Mouse (Mus musculus): ENCODE measurements around the gene Mxi1. TPM values are rescaled to one million over a fixed set of nuclear protein-coding genes. Genes with fewer than 3 reads are reported as not detected.
A peak's percentile ranks its signal among the peaks of the same experiment; 100 is the strongest.

The Mxi1 gene
- polyA plus RNA-seq, 1 experiment from 2014 or later: 43.0 TPM

DNA sequence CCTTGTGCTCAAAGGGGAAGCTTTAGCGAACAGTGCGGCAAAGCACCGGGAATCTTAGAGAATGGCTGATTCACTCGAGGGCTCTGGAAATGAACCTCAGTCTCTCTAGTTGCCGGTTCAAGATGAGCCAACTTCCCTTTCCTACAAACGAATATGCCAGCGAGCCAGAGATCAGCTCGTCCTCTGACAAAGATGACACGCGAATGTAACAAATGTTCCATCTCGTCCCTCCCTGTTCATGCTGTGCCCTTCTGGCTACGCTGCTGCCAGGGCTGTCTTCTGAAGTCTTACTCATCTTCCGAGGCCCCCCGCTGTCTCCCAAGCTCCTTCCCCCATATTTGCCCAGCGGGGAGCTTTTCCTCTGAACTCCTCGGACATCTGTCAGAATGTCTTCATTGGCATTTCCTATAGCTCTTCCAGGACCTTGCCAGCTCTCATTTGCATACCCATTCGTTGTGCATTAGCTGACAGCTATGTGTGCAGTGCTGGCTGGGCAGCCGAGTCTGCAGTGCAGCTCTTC, 94.6 kb downstream of the Mxi1 start:
- Histone ChIP-seq H3K9me3 (ENCODE audit: low read length) (no peaks in the 10 kb centered on the region), H3K27me3 (replicated peaks; ENCODE audit: insufficient read depth, low read length) (no peaks in the 10 kb centered on the region), H3K36me3 (ENCODE audit: insufficient read depth, low read length) (no peaks in the 10 kb centered on the region), H3K4me3 (ENCODE audit: low read depth, low read length) (no peak overlapping the region), H3K27ac (ENCODE audit: low read length) (no peak overlapping the region), H3K4me1 (ENCODE audit: insufficient read depth, low read depth, low read length) (no peaks in the 10 kb centered on the region), H3K9ac (replicated peaks; ENCODE audit: low read depth) (no peak overlapping the region), H3K4me2 (replicated peaks; ENCODE audit: low read depth, low read length) (no peak overlapping the region)
- DNase-seq (ENCODE audit: low spot score) (no peak), ATAC-seq (no peak)
- TF ChIP-seq CTCF (IDR thresholded peaks at IDR 0.05) (no peak), EP300 (IDR thresholded peaks at IDR 0.05) (no peak)
- 74% methylated on average over 18 of the region's 18 CpGs for WGBS

DNA sequence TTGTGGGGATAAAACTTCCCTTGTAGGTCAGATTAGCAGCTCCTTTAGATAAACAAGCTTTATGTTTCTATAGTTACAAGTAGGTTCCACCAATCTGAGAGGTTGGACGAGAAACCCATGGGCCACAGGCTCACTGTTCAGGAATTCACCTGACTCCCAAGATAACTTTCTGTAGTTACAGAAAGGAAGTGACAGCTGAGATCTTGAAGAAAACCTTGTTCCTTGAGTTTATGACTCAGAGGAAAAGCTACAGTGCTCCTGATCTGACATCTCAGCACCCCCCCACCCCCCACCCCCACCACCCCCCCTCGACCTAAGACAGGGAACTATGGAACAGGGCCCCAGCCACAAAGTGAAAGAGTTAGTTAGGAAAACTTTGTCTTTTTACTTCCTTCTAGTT, 95.5 kb downstream of the Mxi1 start:
- Histone ChIP-seq H3K36me3 (ENCODE audit: insufficient read depth, low read length) (no peaks in the 10 kb centered on the region), H3K27ac (ENCODE audit: low read length) (no peak overlapping the region), H3K4me2 (replicated peaks; ENCODE audit: low read depth, low read length) (no peak overlapping the region), H3K4me3 (ENCODE audit: low read depth, low read length) (no peak overlapping the region), H3K9me3 (ENCODE audit: low read length) (no peaks in the 10 kb centered on the region), H3K9ac (replicated peaks; ENCODE audit: low read depth) (no peak overlapping the region), H3K27me3 (replicated peaks; ENCODE audit: insufficient read depth, low read length) (no peaks in the 10 kb centered on the region), H3K4me1 (ENCODE audit: insufficient read depth, low read depth, low read length) (no peaks in the 10 kb centered on the region)
- TF ChIP-seq EP300 (IDR thresholded peaks at IDR 0.05) (no peak), CTCF (IDR thresholded peaks at IDR 0.05) (no peak)
- DNase-seq (ENCODE audit: low spot score) (no peak), ATAC-seq (no peak)
- WGBS: 34% methylated on average over 2 of the region's 2 CpGs

DNA sequence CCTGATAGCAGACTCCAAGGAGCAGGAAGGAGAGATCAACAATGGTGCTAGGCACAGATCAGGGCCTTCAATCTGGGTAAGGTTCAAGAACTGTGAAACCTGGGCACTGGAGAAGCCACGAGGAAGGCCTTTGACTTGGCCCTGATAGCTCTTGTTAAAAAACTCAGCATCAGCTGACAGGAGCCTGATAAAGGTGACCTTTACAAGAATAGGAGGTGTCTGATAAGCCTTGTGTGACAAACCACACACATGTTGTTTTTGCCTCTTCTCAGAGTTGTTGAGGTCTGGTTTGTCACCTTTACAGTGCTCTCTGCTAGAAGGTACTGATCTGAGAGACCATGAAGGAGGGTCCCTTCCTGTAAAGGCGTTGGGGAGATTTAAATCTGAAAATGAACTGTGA, 97.0 kb downstream of the Mxi1 start:
- no peak overlapping the region for H3K4me3 ChIP-seq (ENCODE audit: low read depth, low read length)
- no peaks in the 10 kb centered on the region for H3K36me3 ChIP-seq (ENCODE audit: insufficient read depth, low read length)
- no peaks in the 10 kb centered on the region for H3K9me3 ChIP-seq (ENCODE audit: low read length)
- DNase-seq (ENCODE audit: low spot score): no peak
- H3K9ac ChIP-seq (replicated peaks; ENCODE audit: low read depth): no peak overlapping the region
- no peak overlapping the region for H3K27ac ChIP-seq (ENCODE audit: low read length)
- no peak for TF ChIP-seq CTCF (IDR thresholded peaks at IDR 0.05)
- TF ChIP-seq EP300 (IDR thresholded peaks at IDR 0.05): no peak
- H3K27me3 ChIP-seq (replicated peaks; ENCODE audit: insufficient read depth, low read length): no peaks in the 10 kb centered on the region
- no peak for ATAC-seq
- 73% methylated on average over 2 of the region's 2 CpGs for WGBS
- H3K4me2 ChIP-seq (replicated peaks; ENCODE audit: low read depth, low read length): no peak overlapping the region
- no peaks in the 10 kb centered on the region for H3K4me1 ChIP-seq (ENCODE audit: insufficient read depth, low read depth, low read length)

DNA sequence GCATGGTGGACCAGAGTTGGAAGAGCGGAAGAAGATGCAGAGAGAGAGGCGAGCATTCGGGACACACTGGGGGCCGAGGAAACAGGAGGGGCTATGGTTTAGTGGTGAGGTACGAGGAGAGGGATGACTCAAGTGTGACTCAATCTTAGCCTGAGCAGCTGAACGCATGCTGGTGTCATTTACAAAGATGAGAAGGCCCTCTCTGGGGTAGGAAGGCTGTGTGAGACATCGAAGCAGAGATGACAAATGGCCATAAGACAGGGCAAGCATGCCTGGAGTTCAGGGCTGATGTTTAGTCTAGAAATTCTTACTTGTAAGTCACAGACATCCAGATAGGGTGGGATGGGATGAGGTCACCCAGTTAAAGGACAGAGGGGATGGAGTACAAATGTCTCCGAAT, 98.1 kb downstream of the Mxi1 start:
- ATAC-seq (peak; percentile 72), DNase-seq (ENCODE audit: low spot score) (no peak)
- Histone ChIP-seq H3K27me3 (replicated peaks; ENCODE audit: insufficient read depth, low read length) (no peaks in the 10 kb centered on the region), H3K9ac (replicated peaks; ENCODE audit: low read depth) (no peak overlapping the region), H3K4me1 (ENCODE audit: insufficient read depth, low read depth, low read length) (no peaks in the 10 kb centered on the region), H3K36me3 (ENCODE audit: insufficient read depth, low read length) (no peaks in the 10 kb centered on the region), H3K4me3 (ENCODE audit: low read depth, low read length) (no peak overlapping the region), H3K4me2 (replicated peaks; ENCODE audit: low read depth, low read length) (no peak overlapping the region), H3K27ac (ENCODE audit: low read length) (no peak overlapping the region), H3K9me3 (ENCODE audit: low read length) (no peaks in the 10 kb centered on the region)
- TF ChIP-seq EP300 (IDR thresholded peaks at IDR 0.05) (no peak), CTCF (IDR thresholded peaks at IDR 0.05) (no peak)
- WGBS: 57% methylated on average over 8 of the region's 8 CpGs

DNA sequence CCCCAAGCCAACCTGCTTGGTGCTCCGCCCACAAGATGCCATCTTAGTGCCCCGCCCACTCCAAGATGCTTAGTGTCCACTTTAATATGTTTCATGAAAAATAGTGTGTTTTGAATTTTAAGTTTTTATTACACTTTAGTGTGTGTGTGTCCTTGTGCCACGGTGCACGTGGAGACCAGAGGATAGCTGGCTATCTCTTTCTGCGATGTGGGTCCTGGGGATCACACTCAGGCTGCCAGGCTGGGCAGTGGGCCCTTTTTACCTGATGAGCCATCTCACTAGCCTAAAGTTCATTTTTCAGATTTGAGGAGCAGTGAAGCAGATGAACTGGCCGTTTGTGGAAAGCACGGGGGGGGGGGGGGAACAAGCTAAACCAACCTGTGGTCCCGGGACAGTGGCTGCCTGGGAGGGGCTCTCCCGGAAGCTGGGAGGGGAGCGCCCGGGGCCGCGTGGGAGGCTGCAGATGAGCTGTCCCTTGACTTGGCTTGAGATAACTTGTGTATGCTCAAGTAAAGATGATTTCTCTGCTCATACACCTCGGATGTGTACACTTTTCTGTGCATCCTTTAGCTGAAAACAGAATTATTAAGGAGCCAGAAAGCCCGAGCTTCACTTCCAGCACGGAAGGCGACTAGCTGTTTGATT, 99.5 kb downstream of the Mxi1 start:
- Histone ChIP-seq H3K9ac (replicated peaks; ENCODE audit: low read depth) (no peak overlapping the region), H3K4me1 (ENCODE audit: insufficient read depth, low read depth, low read length) (no peaks in the 10 kb centered on the region), H3K36me3 (ENCODE audit: insufficient read depth, low read length) (no peaks in the 10 kb centered on the region), H3K4me3 (ENCODE audit: low read depth, low read length) (no peak overlapping the region), H3K27ac (ENCODE audit: low read length) (no peak overlapping the region), H3K27me3 (replicated peaks; ENCODE audit: insufficient read depth, low read length) (no peaks in the 10 kb centered on the region), H3K9me3 (ENCODE audit: low read length) (no peaks in the 10 kb centered on the region), H3K4me2 (replicated peaks; ENCODE audit: low read depth, low read length) (no peak overlapping the region)
- TF ChIP-seq CTCF (IDR thresholded peaks at IDR 0.05): no peak
- no peak for TF ChIP-seq EP300 (IDR thresholded peaks at IDR 0.05)
- WGBS: 50% methylated on average over 17 of the region's 17 CpGs
- ATAC-seq: no peak
- no peak for DNase-seq (ENCODE audit: low spot score)

DNA sequence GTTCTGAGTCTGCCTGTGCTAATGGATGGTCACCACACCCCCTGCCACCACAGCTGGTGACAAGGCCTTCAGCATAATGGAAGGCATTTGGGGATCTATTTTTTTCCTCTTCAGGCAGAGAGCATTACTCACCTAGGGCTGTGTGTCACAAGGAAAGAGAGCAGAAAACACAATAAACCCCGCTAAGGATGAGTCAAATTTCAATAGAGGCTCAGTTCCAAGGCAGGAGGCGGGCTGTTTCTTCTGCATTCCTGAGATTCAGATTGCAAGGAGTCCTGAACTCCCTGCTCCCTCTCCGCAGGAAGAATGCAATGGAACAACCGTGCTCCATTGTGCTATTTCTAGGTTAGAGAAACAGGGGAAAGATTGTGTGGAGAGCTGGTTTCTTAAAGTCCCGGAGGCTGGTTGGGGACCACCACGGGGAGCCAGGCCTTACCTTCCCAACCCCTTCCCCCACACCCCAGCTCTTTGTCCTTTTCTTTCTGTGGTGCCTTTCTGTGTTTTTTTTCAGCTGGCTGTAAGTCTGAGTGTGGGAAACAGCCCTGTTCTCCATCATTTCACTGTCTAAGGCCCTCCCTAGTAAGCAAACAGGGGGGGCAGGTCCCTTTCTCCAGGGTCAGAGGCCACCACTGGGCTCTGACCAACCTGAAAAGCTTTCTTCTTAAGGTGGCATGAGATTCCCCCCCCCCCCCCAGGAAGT, 102.0 kb downstream of the Mxi1 start:
- TF ChIP-seq CTCF (IDR thresholded peaks at IDR 0.05): no peak
- TF ChIP-seq EP300 (IDR thresholded peaks at IDR 0.05): no peak
- Histone ChIP-seq H3K27ac (ENCODE audit: low read length) (no peak overlapping the region), H3K4me2 (replicated peaks; ENCODE audit: low read depth, low read length) (no peak overlapping the region), H3K9ac (replicated peaks; ENCODE audit: low read depth) (no peak overlapping the region), H3K4me3 (ENCODE audit: low read depth, low read length) (no peak overlapping the region), H3K27me3 (replicated peaks; ENCODE audit: insufficient read depth, low read length) (no peaks in the 10 kb centered on the region), H3K9me3 (ENCODE audit: low read length) (no peaks in the 10 kb centered on the region), H3K36me3 (ENCODE audit: insufficient read depth, low read length) (no peaks in the 10 kb centered on the region), H3K4me1 (ENCODE audit: insufficient read depth, low read depth, low read length) (no peaks in the 10 kb centered on the region)
- ATAC-seq: no peak
- 20% methylated on average over 6 of the region's 6 CpGs for WGBS
- no peak for DNase-seq (ENCODE audit: low spot score)

All from lung, postnatal 0 days (tissue).